Mouse (Mus musculus) liver, postnatal 0 days (tissue): ENCODE measurements around the gene Olfr1423.

Experiments used
- CTCF ChIP-seq: sonication (generic); IDR thresholded peaks from 2 replicates; pipeline ENCODE4 v1.5.1; 2016; ENCODE audit warnings: antibody characterized with exemption, low read depth
- EP300 ChIP-seq: IDR thresholded peaks from 2 replicates; pipeline ENCODE4 v1.6.1; 2016; ENCODE audit warnings: antibody characterized with exemption, low read depth, mild to moderate bottlenecking

DNA sequence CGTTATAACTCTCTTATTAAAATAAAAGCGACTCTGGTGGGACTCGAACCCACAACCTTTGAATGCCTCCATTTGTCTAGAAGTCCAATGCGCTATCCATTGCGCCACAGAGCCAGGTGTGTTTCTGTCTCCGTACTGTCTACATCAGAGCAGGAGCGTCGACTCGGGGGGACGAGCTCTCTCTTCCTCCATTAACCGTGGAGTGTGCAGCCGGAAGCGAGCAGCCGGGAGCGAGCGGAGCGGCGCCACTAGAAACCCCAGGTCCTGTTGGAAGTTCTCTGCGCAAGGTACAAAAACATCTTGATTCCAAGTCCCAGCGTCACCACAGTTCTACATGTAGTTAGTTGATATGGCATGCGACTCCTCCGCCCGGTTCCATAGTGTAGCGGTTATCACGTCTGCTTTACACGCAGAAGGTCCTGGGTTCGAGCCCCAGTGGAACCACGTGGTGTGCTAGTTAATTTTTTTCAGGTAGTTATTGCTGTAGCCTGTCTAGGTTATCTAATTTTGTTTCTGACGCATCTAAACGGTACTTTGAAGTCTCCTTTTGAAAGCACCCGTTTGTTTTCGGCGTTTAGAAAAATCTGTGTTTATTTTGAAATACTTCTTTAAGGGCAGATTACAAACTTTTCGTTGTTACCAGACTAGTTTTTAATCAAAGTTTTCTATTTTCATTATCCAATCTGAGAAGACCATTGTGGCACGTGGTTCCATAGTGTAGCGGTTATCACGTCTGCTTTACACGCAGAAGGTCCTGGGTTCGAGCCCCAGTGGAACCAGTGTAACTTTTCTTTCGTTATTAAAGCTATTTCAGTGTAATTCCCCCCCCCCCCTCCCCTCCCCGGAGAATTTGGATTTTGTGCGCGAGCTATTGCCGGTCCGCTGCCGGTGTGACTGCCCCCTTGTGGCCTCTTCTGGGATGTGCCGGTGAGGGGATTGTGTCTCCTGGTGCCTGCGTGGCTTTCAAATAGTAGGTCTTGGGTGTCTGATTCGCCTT, 29.3 kb downstream of the Olfr1423 start:
- TF ChIP-seq EP300 = peak; percentile 42; the same call in 1 of the 2 replicates
- TF ChIP-seq CTCF = peak; percentile 88
